ENCODE assay signal across 9 mouse cellular contexts in genomic region chr7:118688199-118688598, GRCm38 (mm10). TPM values are rescaled to one million over a fixed set of nuclear protein-coding genes. Genes with fewer than 3 reads are reported as not detected.
DNase-seq lines count a peak whose midpoint lies in the region; ATAC-seq and TF ChIP-seq lines count a peak whose summit lies in the region.
"Had no signal": no experiment of that assay in that cellular context is flagged by ENCODE, and none has a peak within 500 bp of the region (broad histone marks: within the 10 kb centered on the region; RNA-seq: fewer than 3 reads in every experiment).

No protein-coding gene starts in this region.

- DNase-seq in ES-E14 (ENCODE audit: low read depth, low spot score): peak; percentile 87
- peak; percentile 94 for DNase-seq in brain, embryonic 14.5 days (ENCODE audit: low read depth)
- DNase-seq in fibroblast of lung, adult 2 months (ENCODE audit: low read depth): peak; percentile 53
- DNase-seq in heart, postnatal 36 days: peak; percentile 63 to 77
- peak; percentile 89 for DNase-seq in kidney, postnatal 4 days
- peak; percentile 90 for DNase-seq in lung, embryonic 14.5 days
- peak; percentile 93 for DNase-seq in retina, embryonic 14.5 days (ENCODE audit: low spot score)
- peak; percentile 87 for DNase-seq in thymus, postnatal 4 days

- peaks cover 2 to 3% of the 10 kb centered on the region in 2 experiments; a peak in 3 of 4 replicates for H3K4me1 ChIP-seq in ES-E14 (ENCODE audit: control insufficient read depth in 2 of 2, insufficient read depth in 2 of 2, low read length in 2 of 2, poor library complexity in 1 of 2)
- H3K4me1 ChIP-seq in lung, embryonic 14.5 days (ENCODE audit: insufficient read depth): no peaks in the 10 kb centered on the region
- H3K4me1 ChIP-seq: limb, embryonic 15.5 days had no signal

- H3K4me2 ChIP-seq in lung, embryonic 14.5 days: no peak overlapping the region
- H3K4me2 ChIP-seq: limb, embryonic 15.5 days had no signal

- no peak overlapping the region for H3K27ac ChIP-seq in ES-E14 (ENCODE audit: insufficient read depth, low read depth, low read length, poor library complexity, severe bottlenecking)
- H3K27ac ChIP-seq in lung, embryonic 14.5 days (ENCODE audit: low read depth): no peak overlapping the region
- H3K27ac ChIP-seq: limb, embryonic 15.5 days had no signal

- H3K36me3 ChIP-seq in ES-E14 (ENCODE audit: control insufficient read depth, insufficient read depth, low read length, poor library complexity, severe bottlenecking): peaks cover 12% of the 10 kb centered on the region; the same call in 1 of the 2 replicates
- H3K36me3 ChIP-seq in lung, embryonic 14.5 days (ENCODE audit: insufficient read depth): peaks cover 54% of the 10 kb centered on the region

- H3K9me3 ChIP-seq in ES-E14 (ENCODE audit: control insufficient read depth, insufficient read depth, low read depth, low read length): no peaks in the 10 kb centered on the region
- no peaks in the 10 kb centered on the region for H3K9me3 ChIP-seq in lung, embryonic 14.5 days (ENCODE audit: low read depth, low read length)
- H3K9me3 ChIP-seq: limb, embryonic 15.5 days had no signal

- ATAC-seq in lung, embryonic 14.5 days (ENCODE audit: insufficient read depth): peak; percentile 65; the same call in 1 of the 2 replicates

- TF ChIP-seq CTCF in brain, embryonic 14.5 days (IDR thresholded peaks at IDR 0.05; ENCODE audit: borderline replicate concordance, extremely low read depth, insufficient read depth, insufficient read length): peak; percentile 93
- TF ChIP-seq CTCF in lung, embryonic 14.5 days (IDR thresholded peaks at IDR 0.05; ENCODE audit: low read depth): peak; percentile 85

- H3K4me3 ChIP-seq in ES-E14 (ENCODE audit: insufficient read depth in 1 of 2, low read depth in 1 of 2, low read length in 2 of 2, poor library complexity in 1 of 2, severe bottlenecking in 1 of 2): no peak overlapping the region
- H3K4me3 ChIP-seq in lung, embryonic 14.5 days (ENCODE audit: low read depth, low read length): no peak overlapping the region
- H3K4me3 ChIP-seq: limb, embryonic 15.5 days had no signal

- 24% methylated on average over 5 of the region's 5 CpGs for WGBS in lung, embryonic 14.5 days

- intact Hi-C loops in heart, postnatal 36 days (cut with DNase I): loop anchor here (1.0 to 2.0 kb wide), 3 partner anchors 93 to 384 kb away; partner anchors contain the start of gene Syt17

- H3K9ac ChIP-seq in ES-E14 (ENCODE audit: insufficient read depth, low read depth, low read length, poor library complexity, severe bottlenecking): no peak overlapping the region
- no peak overlapping the region for H3K9ac ChIP-seq in lung, embryonic 14.5 days
- H3K9ac ChIP-seq: limb, embryonic 15.5 days had no signal

- in situ Hi-C loops in ES-E14 (cut with MboI; ENCODE audit: low sequenced_read_pairs in 2 of 2, unreplicated experiment in 2 of 2): no loop called here

- no peaks in the 10 kb centered on the region for H3K27me3 ChIP-seq in lung, embryonic 14.5 days (ENCODE audit: insufficient read depth, low read length)
- H3K27me3 ChIP-seq: limb, embryonic 15.5 days had no signal

- TF ChIP-seq POLR2A in brain, embryonic 14.5 days (IDR thresholded peaks at IDR 0.05; ENCODE audit: borderline replicate concordance, extremely low read depth, insufficient read depth, insufficient read length, poor library complexity, severe bottlenecking): no peak

TF ChIP-seq in ES-E14, 5 proteins besides CTCF, POLR2A, EP300 and RAD21:
- TF ChIP-seq ZC3H11A (IDR thresholded peaks at IDR 0.05; ENCODE audit: borderline replicate concordance, low read depth, low read length): peak; percentile 41; the same call in 1 of the 2 replicates
- TF ChIP-seq CHD2 (IDR thresholded peaks at IDR 0.05; ENCODE audit: low read depth, low read length): no peak

RNA-seq across cellular contexts. Expression of gene Gde1, which starts 17.4 kb away (rescaled TPM):
- total RNA-seq in ES-E14 (2012; rRNA removed): 57.6 and 70.7 TPM in 2 replicates
- polyA plus RNA-seq in brain, embryonic 14.5 days (2012; rRNA removed): 154 and 228 TPM in 2 replicates
- 10 to 100 TPM; 30.6 to 32.5 TPM for total RNA-seq in heart, postnatal 36 days (2021)
- polyA plus RNA-seq in lung, embryonic 14.5 days (2014; fragmentation: Nextera tagmentation; extraction: Ambion mirVana): 102 and 106 TPM in 2 replicates

RNA-seq across cellular contexts. Expression of gene Ccp110, which starts 24.2 kb away (rescaled TPM):
- 25.8 and 28.6 TPM in 2 replicates for total RNA-seq in ES-E14 (2012; rRNA removed)
- polyA plus RNA-seq in brain, embryonic 14.5 days (2012; rRNA removed): 49.5 and 53.2 TPM in 2 replicates
- total RNA-seq in heart, postnatal 36 days (2021): 1 to 10 TPM; 2.3 to 3.3 TPM
- polyA plus RNA-seq in lung, embryonic 14.5 days (2014; fragmentation: Nextera tagmentation; extraction: Ambion mirVana): 12.0 and 13.5 TPM in 2 replicates

RNA-seq across cellular contexts. Expression of gene Vps35l, which starts 51.8 kb away (rescaled TPM):
- total RNA-seq in ES-E14 (2012; rRNA removed): 36.8 and 49.2 TPM in 2 replicates
- polyA plus RNA-seq in brain, embryonic 14.5 days (2012; rRNA removed): 80.9 and 91.5 TPM in 2 replicates
- total RNA-seq in heart, postnatal 36 days (2021): 10 to 100 TPM; 21.7 to 25.5 TPM
- 63.4 and 66.3 TPM in 2 replicates for polyA plus RNA-seq in lung, embryonic 14.5 days (2014; fragmentation: Nextera tagmentation; extraction: Ambion mirVana)
